Mouse (Mus musculus) C2C12 (cell line): ENCODE data around the gene Dppa1. TPM values are rescaled to one million over a fixed set of nuclear protein-coding genes. Genes with fewer than 3 reads are reported as not detected.

Experiments used
- H3K27me3 ChIP-seq: one replicate; pipeline ENCODE4 v1.6.1; 2011; ENCODE audit not compliant: control insufficient read depth, insufficient read depth, insufficient read length
- H3K36me3 ChIP-seq: one replicate; pipeline ENCODE4 v1.6.1; 2011; ENCODE audit not compliant: control insufficient read depth, insufficient read depth
- H3K4me3 ChIP-seq: one replicate; pipeline ENCODE4 v1.5.1; 2011; ENCODE audit warnings: mild to moderate bottlenecking, control low read depth; ENCODE audit not compliant: poor library complexity, insufficient read depth, severe bottlenecking
- H3K79me2 ChIP-seq: one replicate; pipeline ENCODE4 v1.6.1; 2011; ENCODE audit not compliant: control insufficient read depth, insufficient read depth
- H3K79me3 ChIP-seq: one replicate; pipeline ENCODE4 v1.6.1; 2011; ENCODE audit warnings: low read depth, control low read depth
- H3ac ChIP-seq: one replicate; pipeline ENCODE3; 2011; ENCODE audit warnings: low read depth; ENCODE audit not compliant: control insufficient read depth, insufficient read length
- CEBPB ChIP-seq: IDR thresholded peaks from one replicate; pipeline ENCODE4 v1.6.1; 2011; ENCODE audit warnings: low read depth, mild to moderate bottlenecking, control low read depth, moderate library complexity
- CTCF ChIP-seq: IDR thresholded peaks from one replicate; pipeline ENCODE4 v1.5.1; 2011; ENCODE audit not compliant: control insufficient read depth, insufficient read depth, insufficient read length
- FOSL1 ChIP-seq: IDR thresholded peaks from one replicate; pipeline ENCODE4 v1.8.0; 2011; ENCODE audit warnings: mild to moderate bottlenecking, low read length; ENCODE audit not compliant: poor library complexity, insufficient read depth, severe bottlenecking
- MAX ChIP-seq: IDR thresholded peaks from one replicate; pipeline ENCODE4 v1.6.1; 2011; ENCODE audit warnings: mild to moderate bottlenecking, control low read depth
- MYOD1 ChIP-seq: IDR thresholded peaks from one replicate; pipeline ENCODE4 v1.6.1; 2011; ENCODE audit warnings: low read depth; ENCODE audit not compliant: control insufficient read depth, insufficient read length
- MYOG ChIP-seq: IDR thresholded peaks from one replicate; pipeline ENCODE4 v1.6.1; 2011; ENCODE audit not compliant: control insufficient read depth, insufficient read length; ENCODE audit errors: extremely low read depth
- USF1 ChIP-seq: IDR thresholded peaks from one replicate; pipeline ENCODE4 v1.6.1; 2011; ENCODE audit warnings: low read depth, mild to moderate bottlenecking, control low read depth, moderate library complexity
- polyA plus RNA-seq: library from polyadenylated mRNA; unstranded; fragments of >200 nt; fragmentation: generic; extraction: Trizol; gene quantifications from one replicate; pipeline ENCODE4 v1.2.1, GENCODE M21; 2012; ENCODE audit warnings: missing spikeins

The Dppa1 gene
- polyA plus RNA-seq, 1 experiment = not detected

DNA sequence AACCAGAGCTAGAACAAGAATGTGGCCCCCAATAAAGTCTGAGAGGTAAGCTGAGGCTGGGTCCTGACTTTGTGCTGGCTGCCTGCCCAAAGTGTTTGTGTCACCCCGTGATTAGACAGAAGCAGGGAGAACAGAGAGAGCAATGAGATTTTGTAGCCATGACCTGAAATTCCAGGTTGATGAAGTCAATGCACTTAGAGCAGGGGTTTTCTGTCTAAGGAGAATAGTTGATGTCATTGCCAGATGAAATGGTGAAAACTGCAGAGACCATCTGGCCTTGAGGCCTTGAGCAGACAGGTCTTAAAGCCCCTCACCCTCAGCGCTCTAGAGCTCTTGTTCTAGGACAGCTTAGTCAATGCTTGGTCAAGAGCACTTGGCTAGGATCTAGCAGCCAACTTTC is 36.6 kb downstream of the Dppa1 start:
- Histone ChIP-seq H3K79me2 (no peaks in the 10 kb centered on the region), H3K79me3 (no peaks in the 10 kb centered on the region), H3ac (no peak overlapping the region), H3K4me3 (no peak overlapping the region), H3K36me3 (no peaks in the 10 kb centered on the region), H3K27me3 (no peaks in the 10 kb centered on the region)
- TF ChIP-seq MYOD1 (no peak), CTCF (no peak), CEBPB (no peak), USF1 (no peak), FOSL1 (no peak), MAX (no peak), MYOG (no peak)

DNA sequence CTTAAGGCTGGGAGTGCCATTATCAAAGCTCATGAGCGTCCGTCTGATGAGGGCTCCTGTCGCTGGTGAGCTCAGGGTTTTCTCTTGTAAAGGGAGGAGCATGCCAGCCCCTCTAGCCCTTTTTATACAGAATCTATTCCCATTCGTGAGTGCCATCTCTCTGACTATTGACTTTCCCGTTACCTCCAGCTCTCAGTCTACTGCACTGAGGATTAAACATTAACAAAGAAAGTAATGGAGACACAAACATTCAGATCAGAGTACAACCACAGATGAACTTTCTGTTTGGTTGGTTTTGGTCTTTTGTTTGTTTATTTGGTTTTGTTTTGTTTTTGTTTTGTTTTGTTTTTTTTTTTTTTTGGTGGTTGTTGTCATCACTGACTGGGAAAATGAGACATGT is 46.3 kb downstream of the Dppa1 start:
- H3K36me3 ChIP-seq = no peaks in the 10 kb centered on the region
- H3K79me3 ChIP-seq = no peaks in the 10 kb centered on the region
- no peak overlapping the region for H3ac ChIP-seq
- TF ChIP-seq FOSL1 (no peak), CEBPB (no peak)
- H3K79me2 ChIP-seq = no peaks in the 10 kb centered on the region
- no peak overlapping the region for H3K4me3 ChIP-seq
- no peaks in the 10 kb centered on the region for H3K27me3 ChIP-seq

DNA sequence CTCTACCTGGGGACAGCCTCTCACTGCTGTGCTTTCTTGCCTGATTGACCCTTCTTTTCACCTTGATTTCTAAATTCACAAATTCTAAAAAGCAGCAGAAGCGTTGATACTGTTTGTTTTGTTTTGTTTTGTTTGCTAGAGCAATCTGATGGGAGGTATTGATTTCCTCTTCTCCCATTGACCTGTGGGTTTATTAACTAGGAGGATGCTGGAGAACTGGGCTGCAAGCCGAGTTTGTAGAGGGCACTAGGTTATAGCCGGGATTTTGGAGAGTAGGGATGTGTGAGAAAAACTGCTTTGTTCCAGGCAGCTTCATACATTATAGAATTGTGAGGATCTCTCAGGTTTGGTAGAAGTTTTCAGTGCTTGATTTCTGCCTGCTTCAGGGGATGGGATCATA is 48.6 kb downstream of the Dppa1 start:
- H3K79me2 ChIP-seq = no peaks in the 10 kb centered on the region
- no peak overlapping the region for H3K4me3 ChIP-seq
- no peak overlapping the region for H3ac ChIP-seq
- TF ChIP-seq MYOG (no peak), FOSL1 (no peak), CTCF (no peak), MYOD1 (no peak), USF1 (no peak), CEBPB (no peak), MAX (no peak)
- no peaks in the 10 kb centered on the region for H3K79me3 ChIP-seq
- H3K27me3 ChIP-seq = no peaks in the 10 kb centered on the region
- no peaks in the 10 kb centered on the region for H3K36me3 ChIP-seq

DNA sequence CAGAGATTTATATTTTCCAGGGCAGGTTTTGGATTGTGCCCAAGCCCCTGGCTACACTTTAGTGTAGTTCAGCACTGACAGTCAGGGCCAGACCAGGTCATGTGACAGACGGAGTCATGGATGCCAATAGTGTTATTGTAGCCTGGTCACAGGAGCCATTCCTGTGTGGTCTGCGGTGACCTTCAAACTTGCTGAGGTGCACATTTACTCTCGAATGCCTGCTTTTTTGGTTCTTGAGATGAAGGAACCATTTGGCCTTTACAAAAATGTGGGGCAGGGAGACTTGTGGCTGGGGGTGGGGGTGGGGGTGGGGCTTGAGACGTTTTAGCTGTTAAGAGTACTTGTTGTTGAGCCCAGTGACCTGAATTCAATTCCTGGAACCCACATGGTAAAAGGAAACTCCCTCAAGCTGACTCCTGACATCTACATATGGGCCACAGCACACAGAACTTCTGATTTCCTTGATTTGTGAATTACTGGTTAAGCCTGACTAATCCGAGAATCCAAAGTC is 50.2 kb downstream of the Dppa1 start:
- H3K36me3 ChIP-seq = no peaks in the 10 kb centered on the region
- H3K79me3 ChIP-seq = no peaks in the 10 kb centered on the region
- H3K27me3 ChIP-seq = no peaks in the 10 kb centered on the region
- H3ac ChIP-seq = no peak overlapping the region
- no peak overlapping the region for H3K4me3 ChIP-seq
- H3K79me2 ChIP-seq = no peaks in the 10 kb centered on the region
- no peak for TF ChIP-seq CTCF
- no peak for TF ChIP-seq MYOD1
- no peak for TF ChIP-seq MAX
- no peak for TF ChIP-seq USF1
- no peak for TF ChIP-seq FOSL1
- TF ChIP-seq MYOG = no peak
- no peak for TF ChIP-seq CEBPB

DNA sequence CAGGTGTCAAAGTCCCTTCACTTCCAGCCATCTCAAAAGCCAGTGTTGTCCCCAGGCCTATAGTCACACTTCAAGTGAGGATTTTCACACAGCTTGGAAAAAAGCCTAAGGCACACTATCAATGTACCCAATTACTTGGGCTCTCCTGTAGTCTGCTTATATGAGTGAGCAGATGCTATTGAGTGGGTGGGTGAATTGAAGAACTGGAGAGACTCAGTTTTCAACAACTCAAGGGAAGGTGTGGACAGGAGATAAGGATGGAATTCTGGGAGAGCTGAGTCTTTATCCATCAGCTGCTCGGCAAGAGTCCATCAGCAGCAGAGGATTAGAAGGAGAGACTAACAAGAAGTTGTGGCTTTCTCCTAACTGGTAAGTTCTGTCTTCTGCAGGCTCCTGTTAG is 57.7 kb downstream of the Dppa1 start, which contains the start of gene BC053393:
BC053393 (plus strand) TSS at position 210 of the 400 bp plus-strand sequence.
- TF ChIP-seq MYOG (no peak), MAX (no peak), USF1 (no peak), CEBPB (no peak)
- Histone ChIP-seq H3K79me3 (no peaks in the 10 kb centered on the region), H3ac (no peak within 1 kb of the TSS), H3K27me3 (no peaks in the 10 kb centered on the region), H3K4me3 (no peak within 1 kb of the TSS), H3K36me3 (no peaks in the 10 kb centered on the region), H3K79me2 (no peaks in the 10 kb centered on the region)

DNA sequence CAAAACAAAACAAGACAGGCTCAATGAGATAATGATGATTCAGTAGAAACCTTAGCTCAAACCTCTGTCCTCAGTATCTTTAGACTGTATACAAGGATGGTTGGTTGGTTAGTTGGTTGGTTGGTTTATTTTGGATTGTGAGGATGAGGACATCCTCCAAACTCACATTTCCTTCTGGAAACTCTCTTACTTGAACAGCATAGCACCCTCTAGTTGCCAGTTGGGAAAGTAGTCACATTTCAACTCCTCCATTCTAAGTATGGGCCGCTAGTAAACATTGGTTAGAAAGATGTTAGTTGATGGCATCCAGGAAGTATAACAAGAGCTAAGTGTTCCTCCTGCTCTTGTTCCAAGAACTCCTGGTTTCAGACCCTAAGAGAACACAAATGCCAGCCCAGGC is 60.0 kb downstream of the Dppa1 start:
- TF ChIP-seq MYOD1 = no peak
- TF ChIP-seq MYOG = no peak
- no peak for TF ChIP-seq MAX
- TF ChIP-seq CTCF = no peak
- no peak for TF ChIP-seq USF1
- TF ChIP-seq FOSL1 = no peak
- TF ChIP-seq CEBPB = no peak
- no peak overlapping the region for H3K4me3 ChIP-seq
- H3K27me3 ChIP-seq = no peaks in the 10 kb centered on the region
- no peaks in the 10 kb centered on the region for H3K79me3 ChIP-seq
- H3ac ChIP-seq = no peak overlapping the region
- H3K79me2 ChIP-seq = no peaks in the 10 kb centered on the region
- no peaks in the 10 kb centered on the region for H3K36me3 ChIP-seq
